Mouse (Mus musculus): ENCODE data around the gene Crtap.

Gene Crtap

GRCm38 (mm10) chr9:114326011-114326748, 64.3 kb downstream of the Crtap start:
- peak; percentile 2 for DNase-seq (ENCODE audit: low read depth, low spot score)
